Mouse (Mus musculus) heart, embryonic 11.5 days (tissue): ENCODE data around the gene Actr3b. TPM values are rescaled to one million over a fixed set of nuclear protein-coding genes. Genes with fewer than 3 reads are reported as not detected.
"Not testable (repeated sequence)": the region's sequence is repeated elsewhere in the genome, so short reads cannot be mapped to it uniquely, and the experiment has no call there.

Experiments
- ATAC-seq: fragments of 200-750 bp; cut with Nextera tagmentation; replicated peaks from 2 replicates; pipeline ENCODE4 v1.8.0; 2017; ENCODE audit warnings: moderate library complexity; ENCODE audit not compliant: insufficient number of reproducible peaks, low FRiP score, low TSS enrichment
- H3K27ac ChIP-seq: fragments of 300-500 bp; sonication (generic); 2 replicates; pipeline ENCODE4 v1.5.1; 2014; ENCODE audit warnings: mild to moderate bottlenecking, low read depth, low read length
- H3K27me3 ChIP-seq: fragments of 300-500 bp; sonication (generic); 2 replicates; pipeline ENCODE4 v1.6.1; 2014; ENCODE audit warnings: mild to moderate bottlenecking, low read length, mixed read lengths; ENCODE audit not compliant: control insufficient read depth, insufficient read depth
- H3K36me3 ChIP-seq: fragments of 300-500 bp; sonication (generic); 2 replicates; pipeline ENCODE4 v1.6.1; 2014; ENCODE audit warnings: mild to moderate bottlenecking, low read length, moderate library complexity, mixed read lengths; ENCODE audit not compliant: control insufficient read depth, insufficient read depth
- H3K4me1 ChIP-seq: fragments of 300-500 bp; sonication (generic); 2 replicates; pipeline ENCODE4 v1.6.1; 2014; ENCODE audit warnings: low read length; ENCODE audit not compliant: control insufficient read depth, insufficient read depth
- H3K4me2 ChIP-seq: fragments of 300-500 bp; sonication (generic); 2 replicates; pipeline ENCODE4 v1.6.1; 2014; ENCODE audit warnings: mild to moderate bottlenecking, moderate library complexity
- H3K4me3 ChIP-seq: fragments of 300-500 bp; sonication (generic); 2 replicates; pipeline ENCODE4 v1.5.1; 2014; ENCODE audit warnings: low read depth, low read length
- H3K9ac ChIP-seq: fragments of 300-500 bp; sonication (generic); 2 replicates; pipeline ENCODE4 v1.6.1; 2014; ENCODE audit warnings: mild to moderate bottlenecking, low read depth, low read length, moderate library complexity
- H3K9me3 ChIP-seq: fragments of 300-500 bp; sonication (generic); replicated peaks from 2 replicates; pipeline ENCODE4 v1.6.1; 2016; ENCODE audit warnings: low read length; ENCODE audit not compliant: control insufficient read depth
- WGBS: fragments of 180-500 bp; shearing (Covaris S2); extraction: QIAGEN DNeasy Blood & Tissue Kit; methylation state at CpG from one replicate; pipeline ENCODE4 v1.1.7; 2014; ENCODE audit not compliant: insufficient replicate concordance; 5-methylcytosine and 5-hydroxymethylcytosine counted together
- polyA plus RNA-seq: library from polyadenylated mRNA; unstranded; fragments of >200 nt; fragmentation: Nextera tagmentation; extraction: Ambion mirVana; gene quantifications from 2 replicates; pipeline ENCODE4 v1.2.1, GENCODE M21; 2014

The Actr3b gene
- polyA plus RNA-seq, result 37.4 and 42.5 TPM in 2 replicates

- peak within 1 kb of the TSS; percentile 94 for H3K4me2 ChIP-seq
- H3K27ac ChIP-seq, result no peak within 1 kb of the TSS
- peaks cover 15% of the 10 kb centered on the region for H3K4me1 ChIP-seq
- no peaks in the 10 kb centered on the region for H3K36me3 ChIP-seq
- peak within 1 kb of the TSS; percentile 77 for H3K9ac ChIP-seq
- WGBS, result 2% methylated on average over 40 of the region's 45 CpGs
- H3K27me3 ChIP-seq, result no peaks in the 10 kb centered on the region
- peak; percentile 94 for ATAC-seq
- H3K4me3 ChIP-seq, result peak within 1 kb of the TSS; percentile 79
- H3K9me3 ChIP-seq, result no peaks in the 10 kb centered on the region
Measured at GRCm38 (mm10) chr5:25759460-25760409, at the start of gene Actr3b. Gene Actr3b (plus strand): TSS chr5:25759997.

GRCm38 (mm10) chr5:25713001-25713706, 46.6 kb upstream of the Actr3b start:
- H3K9me3 ChIP-seq, H3K4me1 ChIP-seq, H3K27ac ChIP-seq, H3K9ac ChIP-seq, H3K4me3 ChIP-seq, H3K36me3 ChIP-seq, H3K4me2 ChIP-seq, H3K27me3 ChIP-seq, ATAC-seq: not testable (repeated sequence)
- WGBS, result 83% methylated on average over 4 of the region's 4 CpGs

GRCm38 (mm10) chr5:25719390-25719789, 40.4 kb upstream of the Actr3b start:
- Histone ChIP-seq H3K9me3 (no peaks in the 10 kb centered on the region), H3K4me3 (no peak overlapping the region), H3K27ac (no peak overlapping the region), H3K9ac (no peak overlapping the region), H3K4me1 (no peaks in the 10 kb centered on the region), H3K27me3 (no peaks in the 10 kb centered on the region), H3K36me3 (no peaks in the 10 kb centered on the region), H3K4me2 (no peak overlapping the region)
- WGBS, result 80% methylated on average over 4 of the region's 4 CpGs
- ATAC-seq, result no peak

- no peaks in the 10 kb centered on the region for H3K9me3 ChIP-seq
- 78% methylated on average over 2 of the region's 2 CpGs for WGBS
- ATAC-seq, result no peak
Measured at GRCm38 (mm10) chr5:25723016-25723415, 36.8 kb upstream of the Actr3b start.

GRCm38 (mm10) chr5:25724134-25724675, 35.6 kb upstream of the Actr3b start:
- Histone ChIP-seq H3K27ac (no peak overlapping the region), H3K9me3 (no peaks in the 10 kb centered on the region), H3K36me3 (no peaks in the 10 kb centered on the region), H3K27me3 (no peaks in the 10 kb centered on the region), H3K4me3 (no peak overlapping the region), H3K9ac (no peak overlapping the region), H3K4me2 (no peak overlapping the region), H3K4me1 (no peaks in the 10 kb centered on the region)
- 28% methylated on average over 1 of the region's 1 CpGs for WGBS
- no peak for ATAC-seq

More at GRCm38 (mm10) chr5:25723016-25723415, 36.8 kb upstream of the Actr3b start:
- H3K9ac ChIP-seq, result no peak overlapping the region
- H3K4me1 ChIP-seq, result no peaks in the 10 kb centered on the region
- no peak overlapping the region for H3K4me2 ChIP-seq
- H3K36me3 ChIP-seq, result no peaks in the 10 kb centered on the region
- H3K27me3 ChIP-seq, result no peaks in the 10 kb centered on the region
- no peak overlapping the region for H3K27ac ChIP-seq
- H3K4me3 ChIP-seq, result no peak overlapping the region

GRCm38 (mm10) chr5:25734318-25734717, 25.5 kb upstream of the Actr3b start:
- ATAC-seq, result no peak
- Histone ChIP-seq H3K4me3 (no peak overlapping the region), H3K36me3 (no peaks in the 10 kb centered on the region), H3K9me3 (no peaks in the 10 kb centered on the region), H3K4me1 (no peaks in the 10 kb centered on the region), H3K27me3 (no peaks in the 10 kb centered on the region), H3K9ac (no peak overlapping the region), H3K4me2 (no peak overlapping the region), H3K27ac (no peak overlapping the region)
- WGBS, result 6% methylated on average over 1 of the region's 1 CpGs

GRCm38 (mm10) chr5:25735861-25736260, 23.9 kb upstream of the Actr3b start:
- ATAC-seq, result no peak
- 80% methylated on average over 2 of the region's 2 CpGs for WGBS
- no peak overlapping the region for H3K4me2 ChIP-seq
- H3K4me1 ChIP-seq, result no peaks in the 10 kb centered on the region
- no peaks in the 10 kb centered on the region for H3K9me3 ChIP-seq
- no peaks in the 10 kb centered on the region for H3K36me3 ChIP-seq
- no peak overlapping the region for H3K9ac ChIP-seq
- no peaks in the 10 kb centered on the region for H3K27me3 ChIP-seq
- H3K27ac ChIP-seq, result no peak overlapping the region
- H3K4me3 ChIP-seq, result no peak overlapping the region

GRCm38 (mm10) chr5:25738448-25738847, 21.3 kb upstream of the Actr3b start:
- H3K4me3 ChIP-seq, result no peak overlapping the region
- no peak for ATAC-seq
- no peak overlapping the region for H3K4me2 ChIP-seq
- no peaks in the 10 kb centered on the region for H3K36me3 ChIP-seq
- H3K9me3 ChIP-seq, result no peaks in the 10 kb centered on the region
- H3K9ac ChIP-seq, result no peak overlapping the region
- no peaks in the 10 kb centered on the region for H3K27me3 ChIP-seq
- WGBS, result 54% methylated on average over 3 of the region's 3 CpGs
- H3K4me1 ChIP-seq, result no peaks in the 10 kb centered on the region
- no peak overlapping the region for H3K27ac ChIP-seq
